Mouse (Mus musculus) R1 (cell line): ENCODE data around the gene Gm11027.

Source experiments
- DNase-seq: peaks from one replicate; pipeline ENCODE4 v3.0.0-alpha.2; 2018; ENCODE audit warnings: low read depth, low spot score

Gene Gm11027

GRCm38 (mm10) chr12:116279181-116279580, 4.0 kb downstream of the Gm11027 start:
- DNase-seq, result no peak

DNA sequence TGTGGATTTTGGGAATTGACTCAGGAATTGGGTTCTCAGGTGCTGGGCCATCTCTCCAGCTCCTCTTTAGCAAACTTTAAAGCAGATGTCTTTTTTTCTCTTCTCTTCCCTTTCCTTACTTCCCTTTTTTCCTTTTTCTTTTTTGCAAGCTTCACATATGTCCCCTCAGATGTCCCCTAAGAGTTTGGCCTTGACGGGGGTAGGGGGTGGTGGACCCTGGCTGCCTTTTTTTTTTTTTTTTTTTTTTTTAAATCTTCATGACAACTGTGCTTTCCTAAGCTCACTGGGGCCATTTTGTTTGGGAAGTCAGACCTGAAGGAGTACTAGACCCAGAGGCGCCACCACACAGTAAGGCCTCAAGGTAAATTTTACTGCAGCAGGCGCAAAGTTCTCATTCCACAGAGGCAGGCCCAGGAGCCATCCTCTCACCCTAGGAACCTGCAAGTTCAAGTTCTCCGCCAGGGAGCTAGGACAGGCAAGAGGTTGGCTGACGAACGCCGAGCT, 5.0 kb downstream of the Gm11027 start:
- no peak for DNase-seq

DNA sequence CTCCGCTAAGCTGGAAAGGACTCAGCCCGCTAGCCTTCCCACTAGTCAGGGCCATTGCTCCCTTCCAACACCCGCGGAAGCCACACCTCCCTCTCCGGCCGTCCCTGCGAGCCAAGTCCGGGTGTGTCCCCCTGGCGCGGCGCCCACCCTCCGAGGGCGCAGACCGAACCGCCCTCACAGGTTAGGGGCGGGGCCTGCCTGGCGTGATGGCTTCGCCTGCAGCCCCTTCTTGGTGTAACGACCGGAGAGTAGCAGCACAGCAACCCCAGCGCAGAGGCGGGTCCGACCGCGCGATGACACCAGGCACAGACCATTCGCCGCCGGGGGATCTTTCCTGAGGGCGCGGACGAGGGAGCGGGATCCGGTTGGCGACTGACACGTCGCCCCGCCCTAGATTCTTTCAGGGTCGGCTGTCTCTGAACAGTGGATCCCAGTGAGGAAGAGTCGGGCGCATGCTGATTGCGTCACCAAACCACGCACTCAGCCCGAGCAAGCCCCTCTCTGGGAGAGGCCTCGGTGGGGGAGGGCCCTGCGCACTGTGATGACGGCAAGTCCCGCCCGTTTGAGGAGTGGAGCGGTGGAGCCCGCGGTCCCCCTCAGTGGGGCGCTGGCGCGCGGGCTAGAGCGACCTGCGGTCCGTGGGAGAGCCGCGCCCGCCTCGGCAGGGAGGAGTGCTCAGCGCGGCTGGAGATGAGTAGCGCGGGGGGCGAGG, 5.6 kb downstream of the Gm11027 start, which contains the start of gene Esyt2:
Gene Esyt2 (plus strand): TSS at position 544 of the 712 bp plus-strand sequence.
- peak; percentile 99 for DNase-seq

GRCm38 (mm10) chr12:116281427-116282281, 6.5 kb downstream of the Gm11027 start:
- peak; percentile 70 for DNase-seq

DNA sequence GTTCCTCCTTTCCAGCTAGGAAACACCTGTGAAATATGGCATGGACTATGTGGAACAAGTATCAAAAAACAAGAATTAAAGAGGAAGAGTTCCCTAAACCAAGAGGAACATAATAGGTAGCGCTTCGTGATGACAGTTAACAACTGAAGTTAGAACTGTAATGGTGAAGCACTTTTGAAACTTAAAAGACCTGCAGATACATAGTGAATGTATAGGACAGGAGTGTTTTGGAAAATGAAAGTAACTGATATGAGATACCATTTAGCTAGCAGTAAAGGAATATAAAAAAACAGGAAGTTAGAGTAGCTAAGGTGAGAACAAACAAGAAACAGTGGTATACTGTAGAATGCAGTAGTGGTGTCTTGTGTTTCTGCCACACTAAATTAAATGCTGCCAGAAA, 7.7 kb downstream of the Gm11027 start:
- DNase-seq, result no peak

DNA sequence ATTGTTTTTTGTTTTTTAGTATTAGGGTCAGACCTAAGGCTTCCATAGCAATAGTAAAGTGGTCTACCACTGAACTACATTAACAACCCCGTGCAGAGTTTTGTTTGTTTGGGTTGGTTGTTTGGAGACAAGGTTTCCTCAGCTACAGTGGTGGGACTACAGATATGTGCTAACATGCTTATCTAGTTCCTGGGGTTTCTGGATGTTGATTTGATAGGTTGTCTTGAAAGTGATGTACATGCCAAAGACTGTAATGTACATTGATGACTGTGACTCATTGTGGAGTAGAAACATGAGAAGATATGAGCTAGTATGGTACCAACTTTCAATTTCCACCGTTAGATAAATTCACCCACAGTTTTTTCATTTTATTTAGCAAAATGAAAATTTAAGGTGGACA, 8.3 kb downstream of the Gm11027 start:
- no peak for DNase-seq

GRCm38 (mm10) chr12:116293185-116293584, 18.0 kb downstream of the Gm11027 start:
- DNase-seq, result no peak

DNA sequence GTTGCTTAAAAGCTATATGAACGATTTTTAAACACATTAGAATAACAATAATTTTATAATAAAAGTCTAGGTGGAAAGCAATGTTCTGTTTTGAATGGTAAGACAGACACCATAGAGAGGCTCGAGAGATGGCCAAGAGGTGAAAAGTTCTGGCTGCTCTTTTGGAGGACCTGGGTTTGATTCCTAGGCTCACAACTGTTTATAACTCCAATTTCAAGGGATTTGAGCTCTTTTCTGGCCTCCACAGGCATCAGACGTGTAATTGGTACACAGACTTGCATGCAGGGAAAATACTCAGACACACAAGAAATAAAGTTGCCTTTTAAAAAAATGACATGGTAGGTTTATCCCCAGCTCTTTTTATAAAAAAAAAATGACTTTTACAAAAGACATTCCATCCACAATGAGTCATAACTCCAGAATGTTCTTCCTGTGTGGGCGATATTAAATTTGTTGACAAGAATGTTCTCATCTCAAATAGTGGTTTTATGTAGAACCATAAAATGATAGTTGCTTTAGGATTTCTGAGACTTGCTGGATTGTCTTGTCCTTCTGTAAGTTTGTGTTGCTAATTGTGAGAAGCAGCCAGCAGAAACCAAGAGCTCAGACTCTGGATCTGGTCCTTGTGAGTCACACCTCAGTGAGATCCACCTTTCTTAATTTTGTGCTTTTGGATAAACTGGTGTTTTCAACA, 18.6 kb downstream of the Gm11027 start:
- DNase-seq, result no peak

GRCm38 (mm10) chr12:116299906-116300305, 24.7 kb downstream of the Gm11027 start:
- no peak for DNase-seq

GRCm38 (mm10) chr12:116302181-116302580, 27.0 kb downstream of the Gm11027 start:
- DNase-seq, result no peak

GRCm38 (mm10) chr12:116306042-116306441, 30.9 kb downstream of the Gm11027 start:
- DNase-seq, result no peak

DNA sequence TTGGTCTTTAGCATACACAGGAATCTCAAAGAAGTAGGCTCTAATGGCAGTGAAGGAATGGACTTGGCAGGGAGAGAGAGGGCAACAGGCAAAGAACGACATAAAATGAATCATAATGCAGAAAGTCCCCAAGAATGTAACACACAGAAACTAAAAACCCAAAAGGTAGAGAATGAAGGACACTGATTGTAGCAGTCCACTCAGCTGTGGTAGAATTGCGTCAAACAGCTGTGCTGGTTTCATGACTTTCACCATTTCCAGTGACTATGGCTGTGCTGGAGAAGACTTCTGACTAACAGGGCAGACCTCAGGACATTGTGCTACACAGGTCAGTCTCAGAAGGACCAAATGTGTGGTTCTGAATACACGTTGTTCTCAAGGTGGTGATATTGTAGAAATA, 32.7 kb downstream of the Gm11027 start:
- DNase-seq, result no peak

GRCm38 (mm10) chr12:116308612-116309011, 33.4 kb downstream of the Gm11027 start:
- no peak for DNase-seq

- no peak for DNase-seq
These were observed 38.6 kb downstream of the Gm11027 start for GRCm38 (mm10) chr12:116313816-116314215.

GRCm38 (mm10) chr12:116315498-116315897, 40.3 kb downstream of the Gm11027 start:
- no peak for DNase-seq

DNA sequence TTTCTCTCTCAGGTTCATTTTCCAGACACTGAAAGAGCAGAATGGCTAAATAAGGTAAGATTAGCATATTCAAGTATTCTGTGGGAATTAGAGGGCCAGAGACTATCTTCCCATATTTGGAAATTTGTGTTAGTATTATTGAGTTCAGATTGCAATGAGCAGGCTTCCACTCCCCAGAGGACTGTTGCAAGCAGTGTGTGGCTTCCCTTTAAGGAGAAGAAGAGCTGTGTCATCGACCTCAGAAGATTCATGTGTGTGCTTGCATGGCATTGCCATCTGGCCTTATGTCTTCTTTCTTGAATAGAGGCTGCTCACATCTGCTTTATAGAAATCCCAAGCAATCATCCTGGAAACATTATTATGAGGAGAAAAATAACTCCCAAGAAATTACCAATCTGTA, 42.6 kb downstream of the Gm11027 start:
- DNase-seq, result no peak
